Mouse (Mus musculus) MEL (cell line): ENCODE data around the gene Stum.

Source experiments
- CHD1 ChIP-seq: IDR thresholded peaks from 2 replicates; pipeline ENCODE4 v1.6.1; 2012; ENCODE audit warnings: low read depth, mild to moderate bottlenecking, inconsistent platforms, low read length, improper control_type of control experiment
- CHD2 ChIP-seq: IDR thresholded peaks from 2 replicates; pipeline ENCODE4 v1.6.1; 2011; ENCODE audit warnings: low read length, improper control_type of control experiment
- E2F4 ChIP-seq: IDR thresholded peaks from 2 replicates; pipeline ENCODE4 v1.6.1; 2011; ENCODE audit warnings: low read depth, low read length, improper control_type of control experiment, borderline replicate concordance
- GABPA ChIP-seq: IDR thresholded peaks from 2 replicates; pipeline ENCODE4 v1.6.1; 2012; ENCODE audit warnings: low read depth, mild to moderate bottlenecking, inconsistent platforms, low read length, improper control_type of control experiment, moderate library complexity
- MXI1 ChIP-seq: IDR thresholded peaks from 2 replicates; pipeline ENCODE4 v1.6.1; 2011; ENCODE audit warnings: mild to moderate bottlenecking, low read depth, low read length, improper control_type of control experiment
- POLR2A ChIP-seq, 2 experiments: IDR thresholded peaks; 2 replicates each; pipeline ENCODE4 v1.6.1; 2011 to 2012; ENCODE audit warnings: low read length in 2 of 2, mild to moderate bottlenecking in 2 of 2, control low read depth in 1 of 2, improper control_type of control experiment in 1 of 2, low read depth in 1 of 2, moderate library complexity in 1 of 2; ENCODE audit not compliant: control insufficient read depth in 1 of 2, insufficient read depth in 1 of 2, poor library complexity in 1 of 2
- POLR2AphosphoS5 ChIP-seq: IDR thresholded peaks from 2 replicates; pipeline ENCODE4 v1.6.1; 2012; ENCODE audit warnings: low read depth, borderline replicate concordance, mild to moderate bottlenecking, inconsistent platforms, low read length, moderate library complexity, mixed read lengths
- TAL1 ChIP-seq: IDR thresholded peaks from 2 replicates; pipeline ENCODE4 v1.6.1; 2012; ENCODE audit warnings: mild to moderate bottlenecking, inconsistent platforms, low read length, moderate library complexity, mixed read lengths

- TF ChIP-seq MXI1 (no peak), E2F4 (no peak), TAL1 (no peak), CHD2 (no peak), POLR2AphosphoS5 (no peak), CHD1 (no peak), GABPA (no peak), POLR2A (IDR thresholded peaks at IDR 0.05; ENCODE audit: control insufficient read depth in 1 of 2, insufficient read depth in 1 of 2, low read depth in 1 of 2, low read length in 2 of 2, poor library complexity in 1 of 2) (no peak)
Measured at GRCm38 (mm10) chr1:180530457-180531263, 47.4 kb upstream of the Stum start.
